Mouse (Mus musculus): Measurements from ENCODE around the gene Klk7.

GRCm38 (mm10) chr7:43778176-43778970 is 32.7 kb upstream of the Klk7 start:
- TF ChIP-seq CTCF (conservative IDR thresholded peaks at IDR 0.05; ENCODE audit: low read length) (no peak), POU5F1 (IDR thresholded peaks at IDR 0.05; ENCODE audit: borderline replicate concordance, low read length) (no peak)
